Mouse (Mus musculus) embryonic facial prominence, embryonic 10.5 days (tissue): ENCODE results near the gene Olfr527. TPM values are rescaled to one million over a fixed set of nuclear protein-coding genes. Genes with fewer than 3 reads are reported as not detected.

Experiments used
- polyA plus RNA-seq: library from polyadenylated mRNA; unstranded; fragments of >200 nt; fragmentation: Nextera tagmentation; extraction: Ambion mirVana; gene quantifications from 2 replicates; pipeline ENCODE4 v1.2.1, GENCODE M21; 2016

The Olfr527 gene
- polyA plus RNA-seq, 1 experiment from 2014 or later, result not detected

Other genes with a start within 250 kb of the Olfr527 start
- gene Prap1, start 240.6 kb upstream of the Olfr527 start, polyA plus RNA-seq, result not detected in 2 replicates
- gene Fuom, start 231.6 kb upstream of the Olfr527 start, polyA plus RNA-seq, result 12.4 and 15.9 TPM in 2 replicates
- gene Paox, start 218.2 kb upstream of the Olfr527 start, polyA plus RNA-seq, result 18.6 and 21.3 TPM in 2 replicates
- gene Echs1, start 217.5 kb upstream of the Olfr527 start, polyA plus RNA-seq, result 174 and 178 TPM in 2 replicates
- 25.3 and 31.3 TPM in 2 replicates for gene Mtg1, start 196.5 kb upstream of the Olfr527 start, polyA plus RNA-seq
- 0.15 and 0.67 TPM in 2 replicates for gene Sprn, start 179.1 kb upstream of the Olfr527 start, polyA plus RNA-seq
- gene Olfr522, start 169.3 kb upstream of the Olfr527 start, polyA plus RNA-seq, result not detected in 2 replicates
- not detected in 2 replicates for gene Olfr523, start 160.8 kb upstream of the Olfr527 start, polyA plus RNA-seq
- not detected in 2 replicates for gene Olfr524, start 128.1 kb upstream of the Olfr527 start, polyA plus RNA-seq
- gene Cd163l1, start 115.8 kb upstream of the Olfr527 start, polyA plus RNA-seq, result not detected in 2 replicates
- not detected in 2 replicates for gene 5830411N06Rik, start 86.7 kb upstream of the Olfr527 start, polyA plus RNA-seq
- gene Olfr525, start 13.2 kb upstream of the Olfr527 start, polyA plus RNA-seq, result 0.03 TPM in 1 of 2 replicates, not detected in the other
- not detected in 2 replicates for gene Olfr60, start 27.7 kb downstream of the Olfr527 start, polyA plus RNA-seq
- not detected in 2 replicates for gene Olfr530, start 42.3 kb downstream of the Olfr527 start, polyA plus RNA-seq
- gene Olfr531, start 68.9 kb downstream of the Olfr527 start, polyA plus RNA-seq, result not detected in 2 replicates
- gene Olfr532, start 87.6 kb downstream of the Olfr527 start, polyA plus RNA-seq, result not detected in 2 replicates
- not detected in 2 replicates for gene Olfr533, start 129.4 kb downstream of the Olfr527 start, polyA plus RNA-seq
- not detected in 2 replicates for gene Olfr535, start 150.2 kb downstream of the Olfr527 start, polyA plus RNA-seq
- not detected in 2 replicates for gene Olfr536, start 173.4 kb downstream of the Olfr527 start, polyA plus RNA-seq
- gene Olfr538, start 233.9 kb downstream of the Olfr527 start, polyA plus RNA-seq, result not detected in 2 replicates